Mouse (Mus musculus) ES-E14 (cell line): Measurements from ENCODE around the gene Slc39a11. TPM values are rescaled to one million over a fixed set of nuclear protein-coding genes. Genes with fewer than 3 reads are reported as not detected.

Experiments
- DNase-seq: peaks from one replicate; pipeline ENCODE4 v3.0.0-alpha.2; 2013; ENCODE audit warnings: low read depth, low spot score
- H3K27ac ChIP-seq: 2 replicates; pipeline ENCODE4 v1.5.1; 2012; ENCODE audit warnings: low read depth, mild to moderate bottlenecking, low read length, moderate library complexity, mixed read lengths; ENCODE audit not compliant: poor library complexity, insufficient read depth, severe bottlenecking
- H3K36me3 ChIP-seq: 2 replicates; pipeline ENCODE4 v1.6.1; 2012; ENCODE audit warnings: mild to moderate bottlenecking, low read length, moderate library complexity, mixed read lengths; ENCODE audit not compliant: control insufficient read depth, poor library complexity, insufficient read depth, severe bottlenecking
- H3K4me1 ChIP-seq, 2 experiments: fragments of 150-350 bp in 1 of 2; sonication (generic) in 1 of 2; 2 replicates each; pipeline ENCODE4 v1.6.1; 2012; ENCODE audit warnings: low read length in 2 of 2, mild to moderate bottlenecking in 1 of 2, mixed read lengths in 1 of 2; ENCODE audit not compliant: control insufficient read depth in 2 of 2, insufficient read depth in 2 of 2, poor library complexity in 1 of 2
- H3K4me3 ChIP-seq, 2 experiments: fragments of 150-350 bp in 1 of 2; sonication (generic) in 1 of 2; 2 replicates each; pipeline ENCODE4 v1.5.1; 2012; ENCODE audit warnings: low read length in 2 of 2, low read depth in 1 of 2, mild to moderate bottlenecking in 1 of 2, mixed read lengths in 1 of 2; ENCODE audit not compliant: insufficient read depth in 1 of 2, poor library complexity in 1 of 2, severe bottlenecking in 1 of 2
- H3K9ac ChIP-seq: 2 replicates; pipeline ENCODE4 v1.6.1; 2012; ENCODE audit warnings: low read depth, mild to moderate bottlenecking, low read length, mixed read lengths; ENCODE audit not compliant: poor library complexity, insufficient read depth, severe bottlenecking
- H3K9me3 ChIP-seq: fragments of 150-350 bp; sonication (generic); 2 replicates; pipeline ENCODE4 v1.6.1; 2012; ENCODE audit warnings: low read depth, mild to moderate bottlenecking, low read length; ENCODE audit not compliant: control insufficient read depth, insufficient read depth
- CHD2 ChIP-seq: IDR thresholded peaks from 2 replicates; pipeline ENCODE4 v1.6.1; 2014; ENCODE audit warnings: mild to moderate bottlenecking, low read depth, low read length, inconsistent platforms
- HCFC1 ChIP-seq: IDR thresholded peaks from 2 replicates; pipeline ENCODE4 v1.6.1; 2012; ENCODE audit warnings: low read length, inconsistent platforms, borderline replicate concordance; ENCODE audit not compliant: insufficient read depth
- MAFK ChIP-seq: IDR thresholded peaks from 2 replicates; pipeline ENCODE4 v1.6.1; 2014; ENCODE audit warnings: mild to moderate bottlenecking, low read depth, low read length, inconsistent platforms; ENCODE audit not compliant: insufficient read depth
- ZC3H11A ChIP-seq: IDR thresholded peaks from 2 replicates; pipeline ENCODE4 v1.6.1; 2012; ENCODE audit warnings: low read depth, mild to moderate bottlenecking, inconsistent platforms, low read length, borderline replicate concordance
- ZNF384 ChIP-seq: IDR thresholded peaks from 2 replicates; pipeline ENCODE4 v1.6.1; 2012; ENCODE audit warnings: low read depth, low read length, inconsistent platforms
- in situ Hi-C, 2 experiments: fragments of 600-800 bp; cut with MboI; formaldehyde crosslinking; loops; one replicate each; pipeline ENCODE4 v1.15.1; 2025; ENCODE audit warnings: low sequenced_read_pairs in 2 of 2, inconsistent platforms in 1 of 2; ENCODE audit not compliant: unreplicated experiment in 2 of 2
- total RNA-seq: library from RNA; depleted of rRNA; stranded (reverse); fragments of 300-350 nt; gene quantifications from 2 replicates; pipeline ENCODE4 v1.2.3, GENCODE M21; 2012

Gene Slc39a11
- total RNA-seq, 1 experiment: 17.0 TPM

GRCm38 (mm10) chr11:113399601-113400000 lies 250.3 kb downstream of the Slc39a11 start:
- DNase-seq: peak; percentile 49
- Histone ChIP-seq H3K27ac (no peak overlapping the region), H3K9me3 (no peaks in the 10 kb centered on the region), H3K36me3 (no peaks in the 10 kb centered on the region), H3K4me1 (peaks cover 0 to 7% of the 10 kb centered on the region in 2 experiments; a peak in 2 of 4 replicates), H3K4me3 (no peak overlapping the region), H3K9ac (no peak overlapping the region)
- in situ Hi-C loops: no loop called here
- TF ChIP-seq CHD2 (no peak), ZC3H11A (no peak)

- Histone ChIP-seq H3K4me3 (no peak overlapping the region), H3K9me3 (no peaks in the 10 kb centered on the region)
Observed at GRCm38 (mm10) chr11:113397394-113397793, 252.5 kb downstream of the Slc39a11 start.

GRCm38 (mm10) chr11:113393366-113394150 lies 256.3 kb downstream of the Slc39a11 start:
- in situ Hi-C loops: no loop called here
- Histone ChIP-seq H3K9ac (no peak overlapping the region), H3K4me1 (peaks cover 0 to 11% of the 10 kb centered on the region in 2 experiments; a peak in 2 of 4 replicates), H3K36me3 (no peaks in the 10 kb centered on the region), H3K4me3 (no peak overlapping the region), H3K27ac (no peak overlapping the region), H3K9me3 (no peaks in the 10 kb centered on the region)
- no peak for TF ChIP-seq CHD2
- no peak for TF ChIP-seq HCFC1
- TF ChIP-seq ZNF384: no peak
- TF ChIP-seq ZC3H11A: no peak
- TF ChIP-seq MAFK: no peak
- no peak for DNase-seq

More at GRCm38 (mm10) chr11:113397394-113397793, 252.5 kb downstream of the Slc39a11 start:
- no peaks in the 10 kb centered on the region for H3K36me3 ChIP-seq
- peak; percentile 11; the same call in 1 of the 2 replicates for TF ChIP-seq ZC3H11A
- TF ChIP-seq HCFC1: no peak
- TF ChIP-seq CHD2: no peak
- H3K4me1 ChIP-seq: peaks cover 0 to 7% of the 10 kb centered on the region in 2 experiments; a peak in 2 of 4 replicates
- H3K27ac ChIP-seq: no peak overlapping the region
- in situ Hi-C loops: no loop called here
- H3K9ac ChIP-seq: no peak overlapping the region
- DNase-seq: no peak

GRCm38 (mm10) chr11:113391664-113392063 lies 258.2 kb downstream of the Slc39a11 start:
- in situ Hi-C loops: no loop called here
- Histone ChIP-seq H3K27ac (no peak overlapping the region), H3K9me3 (no peaks in the 10 kb centered on the region), H3K4me1 (peaks cover 0 to 11% of the 10 kb centered on the region in 2 experiments; a peak in 2 of 4 replicates), H3K9ac (no peak overlapping the region), H3K36me3 (no peaks in the 10 kb centered on the region), H3K4me3 (no peak overlapping the region)
- TF ChIP-seq ZC3H11A (no peak), HCFC1 (no peak), ZNF384 (no peak), CHD2 (no peak), MAFK (no peak)
- DNase-seq: no peak

- DNase-seq: no peak
- no peak overlapping the region for H3K4me3 ChIP-seq
Observed at GRCm38 (mm10) chr11:113389637-113390036, 260.2 kb downstream of the Slc39a11 start.

More at GRCm38 (mm10) chr11:113389637-113390036, 260.2 kb downstream of the Slc39a11 start:
- in situ Hi-C loops: no loop called here
- H3K4me1 ChIP-seq: peaks cover 0 to 7% of the 10 kb centered on the region in 2 experiments; a peak in 2 of 4 replicates
- H3K27ac ChIP-seq: no peak overlapping the region
- TF ChIP-seq ZC3H11A (no peak), CHD2 (no peak), ZNF384 (no peak), HCFC1 (no peak), MAFK (no peak)
- H3K9me3 ChIP-seq: no peaks in the 10 kb centered on the region
- no peaks in the 10 kb centered on the region for H3K36me3 ChIP-seq
- no peak overlapping the region for H3K9ac ChIP-seq
